Mouse (Mus musculus): ENCODE results near the gene Trpc2. TPM values are rescaled to one million over a fixed set of nuclear protein-coding genes. Genes with fewer than 3 reads are reported as not detected.

The Trpc2 gene
- polyA plus RNA-seq, 1 experiment from 2014 or later = not detected

DNA sequence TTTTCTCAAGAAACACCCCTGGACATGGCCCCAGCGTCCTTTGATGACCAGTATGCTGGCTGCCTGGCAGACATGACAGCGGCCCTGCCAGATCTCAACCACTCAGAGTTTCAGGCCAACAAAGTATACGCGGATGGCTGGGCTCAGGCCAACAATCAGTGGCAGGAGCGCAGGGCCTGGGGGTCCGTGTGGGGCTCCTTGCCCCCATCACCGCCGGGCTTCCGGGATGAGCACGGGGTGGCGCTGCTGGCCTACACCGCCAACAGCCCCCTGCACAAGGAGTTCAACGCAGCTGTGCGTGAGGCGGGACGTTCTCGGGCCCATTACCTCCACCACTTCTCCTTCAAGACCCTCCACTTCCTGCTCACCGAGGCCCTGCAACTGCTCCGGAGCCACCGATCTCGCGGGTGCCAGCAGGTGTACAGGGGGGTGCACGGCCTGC lies 23.8 kb downstream of the Trpc2 start:
- ATAC-seq (0 out of 2 replicates have a peak, but pooled peaks have one; percentile 7), DNase-seq (peak; percentile 29)
- no peaks in the 10 kb centered on the region for H3K36me3 ChIP-seq (replicated peaks; ENCODE audit: insufficient read depth, low read length)
- no peak overlapping the region for H3K27ac ChIP-seq (ENCODE audit: low read depth)
- H3K4me3 ChIP-seq (ENCODE audit: low read depth, low read length) = peak overlapping the region; percentile 27; the same call in 1 of the 2 replicates
- peaks cover 5% of the 10 kb centered on the region for H3K4me1 ChIP-seq (ENCODE audit: insufficient read depth)
- no peaks in the 10 kb centered on the region for H3K27me3 ChIP-seq (ENCODE audit: insufficient read depth, low read length)
- peak overlapping the region; percentile 70 for H3K4me2 ChIP-seq (ENCODE audit: low read depth, low read length)
- H3K9me3 ChIP-seq (ENCODE audit: low read length) = no peaks in the 10 kb centered on the region
- TF ChIP-seq CTCF (IDR thresholded peaks at IDR 0.05; ENCODE audit: low read depth) (no peak), EP300 (IDR thresholded peaks at IDR 0.05; ENCODE audit: low read depth) (no peak)
- peak overlapping the region; percentile 34; the same call in 1 of the 2 replicates for H3K9ac ChIP-seq (replicated peaks)
- 20% methylated on average over 23 of the region's 23 CpGs for WGBS (ENCODE audit: insufficient replicate concordance)

DNA sequence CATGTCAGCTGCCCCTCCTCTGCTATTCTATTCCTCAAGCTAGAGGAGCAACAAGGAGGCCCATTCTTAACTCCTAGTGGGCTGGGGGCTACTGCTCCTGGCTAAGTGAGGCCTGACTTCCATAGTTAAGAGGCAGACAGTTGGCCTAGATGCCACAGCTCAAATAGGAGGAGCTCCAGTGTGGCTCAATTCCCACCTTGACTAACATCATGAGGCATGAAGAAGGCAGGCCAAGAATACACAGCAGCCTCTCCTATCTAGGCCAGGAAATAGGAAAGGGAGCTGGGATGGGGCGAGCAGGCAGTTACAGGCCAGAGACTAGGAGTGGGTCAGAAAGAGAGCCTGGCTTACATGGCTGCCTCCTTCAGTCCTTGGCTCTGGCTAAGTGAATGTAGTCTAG lies 25.3 kb downstream of the Trpc2 start:
- peaks cover 5% of the 10 kb centered on the region for H3K4me1 ChIP-seq (ENCODE audit: insufficient read depth)
- no peak for DNase-seq
- no peak overlapping the region for H3K4me2 ChIP-seq (ENCODE audit: low read depth, low read length)
- H3K4me3 ChIP-seq (ENCODE audit: low read depth, low read length) = no peak overlapping the region
- no peaks in the 10 kb centered on the region for H3K27me3 ChIP-seq (ENCODE audit: insufficient read depth, low read length)
- no peaks in the 10 kb centered on the region for H3K36me3 ChIP-seq (replicated peaks; ENCODE audit: insufficient read depth, low read length)
- no peak for ATAC-seq
- H3K27ac ChIP-seq (ENCODE audit: low read depth) = no peak overlapping the region
- no peak overlapping the region for H3K9ac ChIP-seq (replicated peaks)
- WGBS (ENCODE audit: insufficient replicate concordance) = 86% methylated on average over 1 of the region's 1 CpGs
- no peaks in the 10 kb centered on the region for H3K9me3 ChIP-seq (ENCODE audit: low read length)
- TF ChIP-seq CTCF (IDR thresholded peaks at IDR 0.05; ENCODE audit: low read depth) (no peak), EP300 (IDR thresholded peaks at IDR 0.05; ENCODE audit: low read depth) (no peak)

DNA sequence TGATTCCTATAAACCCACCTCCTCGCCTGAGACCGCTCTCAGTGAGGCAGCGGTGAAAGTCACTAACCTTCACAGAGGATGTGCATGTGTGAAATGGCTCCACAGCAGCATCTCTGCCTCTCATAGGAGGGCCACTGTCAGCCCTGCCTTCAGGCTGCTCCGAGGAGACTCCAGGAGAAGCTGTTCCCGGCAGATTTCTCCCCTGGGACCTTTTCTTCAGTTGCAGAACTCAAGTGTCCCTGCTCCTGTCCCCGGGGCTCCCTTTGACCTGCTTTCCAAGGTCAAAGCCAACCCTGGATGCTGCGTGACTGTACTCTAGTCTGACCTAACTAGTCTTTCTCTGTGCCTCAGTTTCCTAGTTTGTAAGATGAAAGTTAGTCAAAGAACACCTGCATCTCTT lies 26.3 kb downstream of the Trpc2 start, which contains the start of gene Art5:
TSS of gene Art5 (minus strand) at position 319 of the 400 bp plus-strand sequence.
- Histone ChIP-seq H3K4me3 (ENCODE audit: low read depth, low read length) (no peak within 1 kb of the TSS), H3K27me3 (ENCODE audit: insufficient read depth, low read length) (no peaks in the 10 kb centered on the region), H3K4me1 (ENCODE audit: insufficient read depth) (peaks cover 5% of the 10 kb centered on the region), H3K9me3 (ENCODE audit: low read length) (no peaks in the 10 kb centered on the region), H3K36me3 (replicated peaks; ENCODE audit: insufficient read depth, low read length) (no peaks in the 10 kb centered on the region), H3K9ac (replicated peaks) (no peak within 1 kb of the TSS), H3K4me2 (ENCODE audit: low read depth, low read length) (no peak within 1 kb of the TSS), H3K27ac (ENCODE audit: low read depth) (no peak within 1 kb of the TSS)
- 72% methylated on average over 7 of the region's 7 CpGs for WGBS (ENCODE audit: insufficient replicate concordance)
- DNase-seq = no peak
- ATAC-seq = no peak
- TF ChIP-seq EP300 (IDR thresholded peaks at IDR 0.05; ENCODE audit: low read depth) (no peak), CTCF (IDR thresholded peaks at IDR 0.05; ENCODE audit: low read depth) (no peak)

DNA sequence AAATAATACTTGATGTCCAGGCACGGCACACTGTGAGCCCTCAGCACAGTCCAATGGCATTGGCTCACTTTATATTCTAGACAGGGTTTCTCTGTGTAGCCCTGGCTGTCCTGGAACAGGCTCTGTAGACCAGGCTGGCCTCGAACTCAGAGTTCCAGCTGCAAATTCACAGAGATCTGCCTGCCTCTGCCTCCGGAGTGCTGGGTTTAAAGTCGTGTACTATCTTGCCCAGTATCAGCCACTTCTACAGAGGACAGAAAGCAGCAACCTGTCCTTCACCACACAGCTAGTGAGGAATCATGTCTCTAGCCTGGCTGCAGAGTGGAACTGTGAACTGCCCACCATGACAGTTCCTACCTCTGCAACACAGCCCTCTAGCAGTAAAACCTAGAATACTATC lies 26.8 kb downstream of the Trpc2 start:
- Histone ChIP-seq H3K27me3 (ENCODE audit: insufficient read depth, low read length) (no peaks in the 10 kb centered on the region), H3K9ac (replicated peaks) (no peak overlapping the region), H3K36me3 (replicated peaks; ENCODE audit: insufficient read depth, low read length) (no peaks in the 10 kb centered on the region), H3K9me3 (ENCODE audit: low read length) (no peaks in the 10 kb centered on the region), H3K4me2 (ENCODE audit: low read depth, low read length) (no peak overlapping the region), H3K4me1 (ENCODE audit: insufficient read depth) (peaks cover 5% of the 10 kb centered on the region), H3K27ac (ENCODE audit: low read depth) (no peak overlapping the region), H3K4me3 (ENCODE audit: low read depth, low read length) (no peak overlapping the region)
- no peak for DNase-seq
- WGBS (ENCODE audit: insufficient replicate concordance) = 61% methylated on average over 4 of the region's 4 CpGs
- TF ChIP-seq CTCF (IDR thresholded peaks at IDR 0.05; ENCODE audit: low read depth) (no peak), EP300 (IDR thresholded peaks at IDR 0.05; ENCODE audit: low read depth) (no peak)
- ATAC-seq = no peak

DNA sequence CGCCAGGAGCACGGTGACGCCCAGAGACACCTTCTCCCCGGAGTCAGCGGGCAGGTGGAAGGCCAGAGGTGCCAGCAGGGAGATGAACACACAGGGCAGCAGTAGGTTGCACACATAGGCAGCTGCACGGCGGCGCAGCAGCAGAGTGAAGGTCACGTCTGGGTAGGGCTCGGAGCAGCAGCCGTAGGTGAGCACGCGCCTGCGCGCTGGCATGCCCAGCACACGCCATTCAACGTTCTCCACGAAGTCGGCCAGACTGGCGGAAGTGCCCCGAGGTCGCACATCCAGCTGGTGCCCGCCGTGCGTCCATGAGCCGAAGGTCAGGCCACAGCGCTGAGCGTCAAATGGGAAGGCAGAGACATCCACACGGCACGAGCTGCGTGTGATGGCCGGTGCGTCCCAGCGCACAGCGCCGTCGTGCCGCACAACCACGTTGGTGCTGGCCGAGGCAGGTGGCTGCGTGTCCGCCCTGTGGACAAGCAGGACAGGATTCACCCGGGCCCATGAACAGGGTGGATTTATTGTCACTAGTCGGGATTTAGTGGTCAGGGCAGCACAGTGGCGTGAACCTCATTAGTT lies 30.3 kb downstream of the Trpc2 start:
- Histone ChIP-seq H3K4me3 (ENCODE audit: low read depth, low read length) (no peak overlapping the region), H3K36me3 (replicated peaks; ENCODE audit: insufficient read depth, low read length) (no peaks in the 10 kb centered on the region), H3K9me3 (ENCODE audit: low read length) (no peaks in the 10 kb centered on the region), H3K4me2 (ENCODE audit: low read depth, low read length) (no peak overlapping the region), H3K9ac (replicated peaks) (no peak overlapping the region), H3K27ac (ENCODE audit: low read depth) (no peak overlapping the region), H3K27me3 (ENCODE audit: insufficient read depth, low read length) (no peaks in the 10 kb centered on the region), H3K4me1 (ENCODE audit: insufficient read depth) (no peaks in the 10 kb centered on the region)
- no peak for TF ChIP-seq EP300 (IDR thresholded peaks at IDR 0.05; ENCODE audit: low read depth)
- no peak for TF ChIP-seq CTCF (IDR thresholded peaks at IDR 0.05; ENCODE audit: low read depth)
- no peak for ATAC-seq
- WGBS (ENCODE audit: insufficient replicate concordance) = 79% methylated on average over 45 of the region's 45 CpGs
- DNase-seq = no peak

DNA sequence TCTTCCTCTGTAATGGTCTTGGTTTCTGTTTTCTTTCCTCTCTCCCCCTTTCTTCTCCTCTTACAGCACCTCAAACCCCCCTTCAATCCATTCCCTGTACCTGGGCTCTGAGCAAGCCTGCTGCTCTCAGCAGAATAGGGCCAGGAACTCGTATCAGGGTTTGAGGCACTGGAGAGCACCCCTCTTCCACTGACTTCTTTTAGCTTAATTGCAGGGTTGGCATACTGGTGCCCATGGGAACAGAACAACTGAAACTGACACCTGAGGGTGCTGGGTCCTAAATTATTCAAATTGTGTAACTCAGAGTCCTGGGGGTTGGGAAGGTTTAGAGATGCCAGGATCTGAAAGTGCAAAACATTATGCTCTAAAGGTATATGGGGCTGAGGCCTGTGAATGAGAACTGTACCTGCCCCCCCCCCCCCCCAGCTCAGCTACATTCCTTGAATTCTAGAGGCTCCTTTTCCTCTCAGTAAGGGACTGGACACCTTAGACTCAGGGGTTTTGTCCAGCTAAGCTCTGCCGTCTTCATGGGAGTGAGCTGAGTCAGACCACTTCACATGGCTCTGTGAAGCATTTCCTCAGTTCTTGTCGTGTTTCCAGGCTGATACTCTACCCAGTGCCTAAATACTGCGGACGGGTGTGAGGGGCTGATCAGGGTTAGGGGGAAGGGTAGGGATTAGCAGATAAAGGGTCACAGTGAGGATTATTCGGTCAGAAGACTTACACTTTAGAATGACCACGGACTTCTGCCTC lies 33.8 kb downstream of the Trpc2 start, which contains the start of gene Chrna10:
TSS of gene Chrna10 (minus strand) at position 250 of the 753 bp plus-strand sequence.
- Histone ChIP-seq H3K4me2 (ENCODE audit: low read depth, low read length) (no peak within 1 kb of the TSS), H3K9me3 (ENCODE audit: low read length) (no peaks in the 10 kb centered on the region)

More for the DNA sequence above, 33.8 kb downstream of the Trpc2 start, which contains the start of gene Chrna10:
- Histone ChIP-seq H3K36me3 (replicated peaks; ENCODE audit: insufficient read depth, low read length) (peaks cover 18% of the 10 kb centered on the region), H3K4me1 (ENCODE audit: insufficient read depth) (no peaks in the 10 kb centered on the region), H3K4me3 (ENCODE audit: low read depth, low read length) (no peak within 1 kb of the TSS), H3K27me3 (ENCODE audit: insufficient read depth, low read length) (no peaks in the 10 kb centered on the region), H3K27ac (ENCODE audit: low read depth) (no peak within 1 kb of the TSS), H3K9ac (replicated peaks) (no peak within 1 kb of the TSS)
- no peak for TF ChIP-seq CTCF (IDR thresholded peaks at IDR 0.05; ENCODE audit: low read depth)
- TF ChIP-seq EP300 (IDR thresholded peaks at IDR 0.05; ENCODE audit: low read depth) = no peak
- DNase-seq (no peak), ATAC-seq (no peak)
- 43% methylated on average over 7 of the region's 7 CpGs for WGBS (ENCODE audit: insufficient replicate concordance)

All from liver, postnatal 0 days (tissue).